Mouse (Mus musculus) heart, postnatal 4 days (tissue): ENCODE data around the gene Mrpl49. TPM values are rescaled to one million over a fixed set of nuclear protein-coding genes. Genes with fewer than 3 reads are reported as not detected.
A peak's percentile ranks its signal among the peaks of the same experiment; 100 is the strongest.

Source experiments
- DNase-seq: peaks from one replicate; pipeline ENCODE4 v3.0.0; 2021
- microRNA-seq, 2 experiments: library from miRNA; unstranded; fragments of <30 nt; microRNA quantifications; one replicate each; pipeline ENCODE4 v1.2.0; 2021 to 2022
- total RNA-seq, 2 experiments: library from RNA; stranded (reverse); gene quantifications; 2 replicates each; pipeline ENCODE4 v1.2.3; 2021

Gene Mrpl49
- total RNA-seq, 2 experiments from 2014 or later = 37.8 to 41.7 TPM

- no peak for DNase-seq
Measured at GRCm38 (mm10) chr19:6037695-6038094, 19.9 kb downstream of the Mrpl49 start.

- no peak for DNase-seq
Measured at GRCm38 (mm10) chr19:6035966-6036585, 21.5 kb downstream of the Mrpl49 start.

GRCm38 (mm10) chr19:6030520-6031280 lies 26.9 kb downstream of the Mrpl49 start:
- DNase-seq = no peak

- DNase-seq = no peak
Measured at GRCm38 (mm10) chr19:6029426-6029825, 28.2 kb downstream of the Mrpl49 start.

- no peak for DNase-seq
Measured at GRCm38 (mm10) chr19:6028991-6029390, 28.6 kb downstream of the Mrpl49 start.

- DNase-seq = no peak
Measured at GRCm38 (mm10) chr19:6023930-6024329, 33.7 kb downstream of the Mrpl49 start.

GRCm38 (mm10) chr19:6023059-6023458 lies 34.5 kb downstream of the Mrpl49 start:
- no peak for DNase-seq

GRCm38 (mm10) chr19:6020276-6020675 lies 37.3 kb downstream of the Mrpl49 start:
- DNase-seq = no peak

GRCm38 (mm10) chr19:6018142-6019089 lies 39.2 kb downstream of the Mrpl49 start:
- DNase-seq = peak; percentile 91

GRCm38 (mm10) chr19:6016532-6016931 lies 41.1 kb downstream of the Mrpl49 start:
- no peak for DNase-seq

GRCm38 (mm10) chr19:6015511-6016315 lies 41.9 kb downstream of the Mrpl49 start, which contains the start of gene Capn1:
Gene Capn1, minus strand, starts transcription at chr19:6015897.
- peak; percentile 81 for DNase-seq

GRCm38 (mm10) chr19:6014991-6015510 lies 42.5 kb downstream of the Mrpl49 start:
- DNase-seq = peak; percentile 45

- DNase-seq = no peak
Measured at GRCm38 (mm10) chr19:6013691-6014090, 43.9 kb downstream of the Mrpl49 start.

- no peak for DNase-seq
Measured at GRCm38 (mm10) chr19:6009137-6009536, 48.4 kb downstream of the Mrpl49 start.

- DNase-seq = no peak
Measured at GRCm38 (mm10) chr19:6007013-6007412, 50.6 kb downstream of the Mrpl49 start.

- no peak for DNase-seq
Measured at GRCm38 (mm10) chr19:6005541-6005940, 52.0 kb downstream of the Mrpl49 start.

Small RNA genes within 50 kb of the gene (microRNA-seq; reads per million reads assigned to microRNA genes)
- 1.0 to 2.4 reads per million in 2 experiments for gene Mir6988

Other genes with a start within 250 kb of the Mrpl49 start
- gene Frmd8, start 182.5 kb downstream of the Mrpl49 start, total RNA-seq = 10 to 100 TPM; 18.6 to 20.9 TPM
- 1 to 10 TPM; 5.4 to 6.2 TPM for gene Slc25a45, start 180.0 kb downstream of the Mrpl49 start, total RNA-seq
- 1 to 10 TPM; 2.0 TPM for gene Tigd3, start 163.6 kb downstream of the Mrpl49 start, total RNA-seq
- gene Dpf2, start 144.8 kb downstream of the Mrpl49 start, total RNA-seq = 100 to 1,000 TPM; 111 to 119 TPM
- gene Cdc42ep2, start 133.0 kb downstream of the Mrpl49 start, total RNA-seq = 10 to 100 TPM; 14.2 to 14.7 TPM
- 10 to 100 TPM; 32.9 to 37.1 TPM for gene Pola2, start 93.6 kb downstream of the Mrpl49 start, total RNA-seq
- gene Slc22a20, start 71.6 kb downstream of the Mrpl49 start, total RNA-seq = not detected
- 10 to 100 TPM; 27.4 to 29.1 TPM for gene Capn1, start 41.9 kb downstream of the Mrpl49 start, total RNA-seq
- 10 to 100 TPM; 16.2 to 16.4 TPM for gene Syvn1, start 11.2 kb downstream of the Mrpl49 start, total RNA-seq
- 100 to 1,000 TPM; 802 to 870 TPM for gene Fau, start 59 bp upstream of the Mrpl49 start, total RNA-seq
- gene Znhit2, start 3.4 kb upstream of the Mrpl49 start, total RNA-seq = 10 to 100 TPM; 16.2 to 16.7 TPM
- gene Tm7sf2, start 10.6 kb upstream of the Mrpl49 start, total RNA-seq = 1 to 10 TPM; 5.0 to 5.9 TPM
- 10 to 100 TPM; 38.0 to 40.0 TPM for gene Vps51, start 19.4 kb upstream of the Mrpl49 start, total RNA-seq
- gene Tmem262, start 22.2 kb upstream of the Mrpl49 start, total RNA-seq = not detected
- under 1 TPM in 1 of 2 experiments, not detected in 1; 0.41 TPM for gene Gm28374, start 24.5 kb upstream of the Mrpl49 start, total RNA-seq
- gene Zfpl1, start 27.2 kb upstream of the Mrpl49 start, total RNA-seq = 10 to 100 TPM; 25.8 to 28.3 TPM
- gene Cdca5, start 27.2 kb upstream of the Mrpl49 start, total RNA-seq = 10 to 100 TPM; 12.8 to 14.8 TPM
- gene AC131692.1, start 36.6 kb upstream of the Mrpl49 start, total RNA-seq = under 1 TPM; 0.60 to 0.68 TPM
- under 1 TPM; 0.50 to 0.52 TPM for gene Naaladl1, start 48.0 kb upstream of the Mrpl49 start, total RNA-seq
- gene Sac3d1, start 60.9 kb upstream of the Mrpl49 start, total RNA-seq = 10 to 100 TPM; 17.4 to 17.6 TPM
- 10 to 100 TPM; 13.4 to 13.7 TPM for gene Snx15, start 70.5 kb upstream of the Mrpl49 start, total RNA-seq
- gene Batf2, start 83.2 kb upstream of the Mrpl49 start, total RNA-seq = under 1 TPM; 0.21 to 0.38 TPM
- 10 to 100 TPM; 62.3 to 62.8 TPM for gene Arl2, start 83.8 kb upstream of the Mrpl49 start, total RNA-seq
- not detected for gene Majin, start 126.6 kb upstream of the Mrpl49 start, total RNA-seq
- not detected for gene Gpha2, start 168.6 kb upstream of the Mrpl49 start, total RNA-seq
- 10 to 100 TPM; 30.1 to 30.2 TPM for gene Ppp2r5b, start 178.1 kb upstream of the Mrpl49 start, total RNA-seq
- gene Atg2a, start 183.9 kb upstream of the Mrpl49 start, total RNA-seq = 10 to 100 TPM; 15.9 to 16.2 TPM
- 100 to 1,000 TPM in 1 of 2 experiments, 10 to 100 TPM in 1; 97.8 to 114 TPM for gene Ehd1, start 218.9 kb upstream of the Mrpl49 start, total RNA-seq
- gene Cdc42bpg, start 248.7 kb upstream of the Mrpl49 start, total RNA-seq = 1 to 10 TPM; 8.2 to 10.0 TPM